Mouse (Mus musculus) C2C12 (cell line): Measurements from ENCODE around the gene Setd5.

ENCODE experiments used
- CEBPB ChIP-seq: IDR thresholded peaks from one replicate; pipeline ENCODE4 v1.6.1; 2011; ENCODE audit warnings: low read depth, mild to moderate bottlenecking, control low read depth, moderate library complexity
- CTCF ChIP-seq: IDR thresholded peaks from one replicate; pipeline ENCODE4 v1.5.1; 2011; ENCODE audit not compliant: control insufficient read depth, insufficient read depth, insufficient read length
- FOSL1 ChIP-seq: IDR thresholded peaks from one replicate; pipeline ENCODE4 v1.8.0; 2011; ENCODE audit warnings: mild to moderate bottlenecking, low read length; ENCODE audit not compliant: poor library complexity, insufficient read depth, severe bottlenecking
- MAX ChIP-seq: IDR thresholded peaks from one replicate; pipeline ENCODE4 v1.6.1; 2011; ENCODE audit warnings: mild to moderate bottlenecking, control low read depth
- MYOD1 ChIP-seq: IDR thresholded peaks from one replicate; pipeline ENCODE4 v1.6.1; 2011; ENCODE audit warnings: low read depth; ENCODE audit not compliant: control insufficient read depth, insufficient read length
- USF1 ChIP-seq: IDR thresholded peaks from one replicate; pipeline ENCODE4 v1.6.1; 2011; ENCODE audit warnings: low read depth, mild to moderate bottlenecking, control low read depth, moderate library complexity

GRCm38 (mm10) chr6:113033185-113033584, 44.0 kb upstream of the Setd5 start:
- TF ChIP-seq MAX, result no peak
- TF ChIP-seq CTCF, result no peak
- no peak for TF ChIP-seq CEBPB
- TF ChIP-seq USF1, result no peak
- no peak for TF ChIP-seq FOSL1
- TF ChIP-seq MYOD1, result no peak
